Comparison of ENCODE assay signal across 9 mouse cellular contexts in genomic region chr2:156476748-156477151, GRCm38 (mm10). TPM values are rescaled to one million over a fixed set of nuclear protein-coding genes. Genes with fewer than 3 reads are reported as not detected.
DNase-seq lines count a peak whose midpoint lies in the region; ATAC-seq and TF ChIP-seq lines count a peak whose summit lies in the region.
"Had no signal": no experiment of that assay in that cellular context is flagged by ENCODE, and none has a peak within 500 bp of the region (broad histone marks: within the 10 kb centered on the region; RNA-seq: fewer than 3 reads in every experiment).

No protein-coding gene starts in this region.

- no peaks in the 10 kb centered on the region for H3K9me3 ChIP-seq in heart, embryonic 11.5 days (replicated peaks; ENCODE audit: control insufficient read depth, low read length)
- no peaks in the 10 kb centered on the region for H3K9me3 ChIP-seq in limb, embryonic 14.5 days (ENCODE audit: control insufficient read depth, low read length)

- no peak overlapping the region for H3K27ac ChIP-seq in heart, embryonic 11.5 days (ENCODE audit: low read depth, low read length)
- no peak overlapping the region for H3K27ac ChIP-seq in embryonic fibroblast, embryonic 13.5 days (ENCODE audit: insufficient read depth, low read length)
- no peak overlapping the region for H3K27ac ChIP-seq in limb, embryonic 14.5 days (replicated peaks; ENCODE audit: low read depth, low read length)
- H3K27ac ChIP-seq: liver, embryonic 14.5 days had no signal

- peak overlapping the region; percentile 94 for H3K4me2 ChIP-seq in heart, embryonic 11.5 days
- peak overlapping the region; percentile 87 for H3K4me2 ChIP-seq in limb, embryonic 14.5 days (replicated peaks; ENCODE audit: low read depth, low read length, severe bottlenecking)

- peaks cover 36% of the 10 kb centered on the region for H3K4me1 ChIP-seq in heart, embryonic 11.5 days (ENCODE audit: control insufficient read depth, insufficient read depth, low read length)
- H3K4me1 ChIP-seq in embryonic fibroblast, embryonic 13.5 days (ENCODE audit: control insufficient read depth, insufficient read depth, low read length), result peaks cover 7% of the 10 kb centered on the region
- peaks cover 23% of the 10 kb centered on the region for H3K4me1 ChIP-seq in limb, embryonic 14.5 days (ENCODE audit: control insufficient read depth, insufficient read depth, low read length)

- peaks cover 6% of the 10 kb centered on the region for H3K27me3 ChIP-seq in heart, embryonic 11.5 days (ENCODE audit: control insufficient read depth, insufficient read depth, low read length)
- no peaks in the 10 kb centered on the region for H3K27me3 ChIP-seq in C2C12 (ENCODE audit: control insufficient read depth, insufficient read depth, insufficient read length)
- no peaks in the 10 kb centered on the region for H3K27me3 ChIP-seq in limb, embryonic 14.5 days (ENCODE audit: control insufficient read depth, insufficient read depth, low read length)

- no peak for TF ChIP-seq POLR2A in embryonic fibroblast, embryonic 13.5 days (IDR thresholded peaks at IDR 0.05; ENCODE audit: low read depth, low read length)
- no peak for TF ChIP-seq POLR2A in limb, embryonic 14.5 days (IDR thresholded peaks at IDR 0.05; ENCODE audit: borderline replicate concordance, extremely low read depth, insufficient read depth, insufficient read length)

- peaks cover 39% of the 10 kb centered on the region for H3K79me3 ChIP-seq in C2C12 (ENCODE audit: low read depth)

- H3K9ac ChIP-seq in heart, embryonic 11.5 days (ENCODE audit: low read depth, low read length), result 0 out of 2 replicates have a peak overlapping the region, but pooled peaks have one; percentile 16
- H3K9ac ChIP-seq in limb, embryonic 14.5 days (ENCODE audit: low read depth, low read length, severe bottlenecking), result peak overlapping the region; percentile 86; the same call in 1 of the 2 replicates
- H3K9ac ChIP-seq: liver, embryonic 14.5 days had no signal

- H3K36me3 ChIP-seq in heart, embryonic 11.5 days (ENCODE audit: control insufficient read depth, insufficient read depth, low read length), result no peaks in the 10 kb centered on the region
- H3K36me3 ChIP-seq in C2C12 (ENCODE audit: control insufficient read depth, insufficient read depth), result peaks cover 5% of the 10 kb centered on the region
- H3K36me3 ChIP-seq in limb, embryonic 14.5 days (ENCODE audit: control insufficient read depth, insufficient read depth, low read length), result no peaks in the 10 kb centered on the region

- peaks cover 61% of the 10 kb centered on the region for H3K79me2 ChIP-seq in C2C12 (ENCODE audit: control insufficient read depth, insufficient read depth)

- no peak for DNase-seq in heart, adult 9 months (ENCODE audit: low spot score in 2 of 2)
- DNase-seq in limb, embryonic 14.5 days (ENCODE audit: low spot score), result no peak
- DNase-seq in natural killer cell, adult 2 months (ENCODE audit: low spot score in 2 of 2), result no peak
- DNase-seq in spleen, adult 18-20 months, result no peak
- no peak for DNase-seq in thymus, postnatal 14 days

- H3K4me3 ChIP-seq in heart, embryonic 11.5 days (ENCODE audit: low read depth, low read length), result peak overlapping the region; percentile 71; the same call in 1 of the 2 replicates
- peak overlapping the region; percentile 74 for H3K4me3 ChIP-seq in C2C12 (ENCODE audit: insufficient read depth, poor library complexity, severe bottlenecking)
- peak overlapping the region; percentile 61 for H3K4me3 ChIP-seq in embryonic fibroblast, embryonic 13.5 days (ENCODE audit: insufficient read depth, low read length)
- peak overlapping the region; percentile 70 for H3K4me3 ChIP-seq in limb, embryonic 14.5 days (replicated peaks; ENCODE audit: low read length)

- H3ac ChIP-seq in C2C12 (ENCODE audit: control insufficient read depth, insufficient read length, low read depth), result peak overlapping the region; percentile 96

- no peak for ATAC-seq in heart, embryonic 11.5 days (replicated peaks; ENCODE audit: insufficient number of reproducible peaks, low FRiP score, low TSS enrichment)
- ATAC-seq in limb, embryonic 14.5 days (ENCODE audit: low FRiP score, low read depth), result no peak

- TF ChIP-seq CTCF in C2C12 (IDR thresholded peaks at IDR 0.05; ENCODE audit: control insufficient read depth, insufficient read depth, insufficient read length), result no peak
- no peak for TF ChIP-seq CTCF in embryonic fibroblast, embryonic 13.5 days (IDR thresholded peaks at IDR 0.05; ENCODE audit: borderline replicate concordance, insufficient read depth, low read length)

- WGBS in heart, embryonic 11.5 days (ENCODE audit: insufficient replicate concordance), result 51% methylated on average over 5 of the region's 5 CpGs
- WGBS in limb, embryonic 14.5 days, result 27% methylated on average over 5 of the region's 5 CpGs

TF ChIP-seq in C2C12, 6 proteins besides CTCF, POLR2A, EP300 and RAD21:
- TF ChIP-seq FOSL1 (IDR thresholded peaks at IDR 0.05; ENCODE audit: insufficient read depth, low read length, poor library complexity, severe bottlenecking) (no peak), USF1 (IDR thresholded peaks at IDR 0.05; ENCODE audit: low read depth) (peak; percentile 24)

RNA-seq across cellular contexts. Expression of gene Epb41l1, which starts 56.0 kb away (rescaled TPM):
- polyA plus RNA-seq in heart, embryonic 11.5 days (2014; fragmentation: Nextera tagmentation; extraction: Ambion mirVana), result 1.6 and 2.3 TPM in 2 replicates
- 37.8 TPM for polyA plus RNA-seq in C2C12 (2012; fragmentation: generic; extraction: Trizol)
- polyA plus RNA-seq in embryonic fibroblast, embryonic 13.5 days (2011; ENCODE audit: insufficient read length, low read depth, missing spikeins), result 33.6 and 35.5 TPM in 2 replicates
- polyA plus RNA-seq in limb, embryonic 14.5 days (2012; rRNA removed), result 37.0 and 37.2 TPM in 2 replicates
- 5.0 and 5.8 TPM in 2 replicates for polyA plus RNA-seq in limb, embryonic 14.5 days (2014; fragmentation: Nextera tagmentation; extraction: Ambion mirVana)
